Mouse (Mus musculus) urinary bladder, postnatal 25 days (tissue): Measurements from ENCODE around the gene Cdh4.

ENCODE experiments used
- DNase-seq: peaks from one replicate; pipeline ENCODE4 v3.0.0; 2022; ENCODE audit warnings: low spot score

The Cdh4 gene

GRCm38 (mm10) chr2:179467839-179468445 lies 25.7 kb downstream of the Cdh4 start:
- DNase-seq = no peak

GRCm38 (mm10) chr2:179476622-179477021 lies 34.4 kb downstream of the Cdh4 start:
- no peak for DNase-seq

- no peak for DNase-seq
These were observed 38.6 kb downstream of the Cdh4 start for GRCm38 (mm10) chr2:179480800-179481200.

- DNase-seq = no peak
These were observed 39.1 kb downstream of the Cdh4 start for GRCm38 (mm10) chr2:179481363-179481762.

GRCm38 (mm10) chr2:179488526-179489139 lies 46.4 kb downstream of the Cdh4 start:
- no peak for DNase-seq

- DNase-seq = no peak
These were observed 49.7 kb downstream of the Cdh4 start for GRCm38 (mm10) chr2:179491891-179492290.

- DNase-seq = no peak
These were observed 52.0 kb downstream of the Cdh4 start for GRCm38 (mm10) chr2:179494276-179494675.

GRCm38 (mm10) chr2:179510439-179510838 lies 68.2 kb downstream of the Cdh4 start:
- no peak for DNase-seq

- DNase-seq = no peak
These were observed 74.3 kb downstream of the Cdh4 start for GRCm38 (mm10) chr2:179516559-179516958.

GRCm38 (mm10) chr2:179518456-179519032 lies 76.3 kb downstream of the Cdh4 start:
- DNase-seq = no peak

GRCm38 (mm10) chr2:179519161-179519560 lies 76.9 kb downstream of the Cdh4 start:
- DNase-seq = no peak

- no peak for DNase-seq
These were observed 77.7 kb downstream of the Cdh4 start for GRCm38 (mm10) chr2:179519931-179520330.

- DNase-seq = no peak
These were observed 78.7 kb downstream of the Cdh4 start for GRCm38 (mm10) chr2:179520941-179521340.

- no peak for DNase-seq
These were observed 79.2 kb downstream of the Cdh4 start for GRCm38 (mm10) chr2:179521444-179521843.

- DNase-seq = no peak
These were observed 79.9 kb downstream of the Cdh4 start for GRCm38 (mm10) chr2:179522141-179522540.

GRCm38 (mm10) chr2:179526976-179527375 lies 84.7 kb downstream of the Cdh4 start:
- DNase-seq = no peak

- DNase-seq = no peak
These were observed 88.3 kb downstream of the Cdh4 start for GRCm38 (mm10) chr2:179530436-179531040.

GRCm38 (mm10) chr2:179533196-179533595 lies 91.0 kb downstream of the Cdh4 start:
- DNase-seq = no peak

GRCm38 (mm10) chr2:179533881-179534280 lies 91.7 kb downstream of the Cdh4 start:
- no peak for DNase-seq

- DNase-seq = no peak
These were observed 93.0 kb downstream of the Cdh4 start for GRCm38 (mm10) chr2:179535204-179535603.

GRCm38 (mm10) chr2:179536762-179537161 lies 94.5 kb downstream of the Cdh4 start:
- DNase-seq = no peak

GRCm38 (mm10) chr2:179537390-179537789 lies 95.2 kb downstream of the Cdh4 start:
- no peak for DNase-seq

GRCm38 (mm10) chr2:179537800-179538450 lies 95.7 kb downstream of the Cdh4 start:
- no peak for DNase-seq
